Mouse (Mus musculus): ENCODE data around the gene Arhgap30. TPM values are rescaled to one million over a fixed set of nuclear protein-coding genes. Genes with fewer than 3 reads are reported as not detected.

The Arhgap30 gene
- total RNA-seq, 2 experiments from 2014 or later = 0.94 to 0.99 TPM

DNA sequence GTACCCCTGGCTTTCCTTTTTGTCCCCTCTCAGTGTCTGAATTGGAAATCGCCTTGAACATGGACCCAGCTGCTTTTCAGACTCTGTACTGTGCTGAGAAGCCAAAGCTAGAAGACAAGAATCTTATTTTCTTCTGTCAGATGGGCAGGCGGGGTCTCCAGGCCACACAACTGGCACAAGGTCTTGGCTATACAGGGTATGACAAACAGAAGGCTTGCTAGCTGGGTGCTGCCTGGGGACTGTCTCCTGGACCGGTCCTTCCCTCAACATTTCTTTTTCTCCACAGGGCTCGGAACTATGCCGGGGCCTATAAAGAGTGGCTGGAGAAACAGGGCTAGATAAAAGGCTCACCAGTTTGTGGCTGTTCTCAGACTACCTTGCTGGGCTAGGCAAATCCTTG is 31.2 kb downstream of the Arhgap30 start:
- intact Hi-C loops (cut with DNase I) = loop anchor here (5.0 to 10.0 kb wide), 2 partner anchors 385 to 768 kb away; no protein-coding TSS in a partner anchor

DNA sequence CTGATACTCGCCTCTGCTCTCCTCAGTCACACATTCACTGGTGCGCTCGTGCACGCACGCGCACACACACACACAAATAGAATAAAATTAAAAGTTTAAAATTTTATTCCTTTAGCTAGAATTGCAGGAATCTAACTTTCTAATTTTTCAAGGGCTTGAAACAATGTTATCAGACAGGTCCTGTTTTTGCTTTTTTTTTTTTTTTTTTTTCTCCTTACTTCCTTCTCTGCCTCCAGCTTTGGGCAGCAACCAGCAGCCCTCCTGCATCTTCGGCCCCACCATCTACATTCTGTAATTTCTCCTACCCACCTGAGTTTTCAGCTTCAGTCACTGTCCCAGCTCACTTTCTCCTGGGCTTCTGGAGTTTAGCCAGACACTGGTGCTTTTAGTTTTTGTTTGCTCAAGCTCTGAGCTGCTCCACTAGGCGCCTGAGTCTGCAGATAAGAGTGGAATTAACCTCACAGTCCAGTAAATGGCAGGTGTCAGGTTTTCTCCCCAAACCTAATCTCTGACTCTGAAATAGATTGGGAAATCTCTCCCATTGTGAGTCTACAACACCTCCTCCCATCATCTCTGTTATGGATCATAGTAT is 33.8 kb downstream of the Arhgap30 start:
- intact Hi-C loops (cut with DNase I) = no loop called here
- DNase-seq = no peak

More for the DNA sequence above, 31.2 kb downstream of the Arhgap30 start:
- no peak for DNase-seq

DNA sequence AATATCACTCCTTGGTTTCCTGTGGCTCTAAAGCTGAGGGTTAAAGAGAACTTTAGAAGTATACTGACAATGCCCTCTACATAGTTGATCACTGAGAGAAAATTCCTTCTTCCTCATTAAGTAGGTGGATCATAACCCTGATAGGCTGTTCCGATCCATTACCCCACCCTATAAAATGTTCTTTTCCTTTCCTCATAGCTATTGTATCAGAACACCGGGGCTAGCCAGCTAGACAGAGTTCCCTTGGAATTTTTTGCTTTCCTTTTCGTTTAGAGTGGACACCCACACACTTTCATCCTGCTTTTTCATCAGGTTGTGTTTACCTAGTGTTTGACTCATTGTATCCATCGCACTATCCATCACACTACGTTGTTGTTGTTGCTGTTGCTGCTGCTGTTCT is 35.9 kb downstream of the Arhgap30 start:
- no peak for DNase-seq
- intact Hi-C loops (cut with DNase I) = no loop called here

DNA sequence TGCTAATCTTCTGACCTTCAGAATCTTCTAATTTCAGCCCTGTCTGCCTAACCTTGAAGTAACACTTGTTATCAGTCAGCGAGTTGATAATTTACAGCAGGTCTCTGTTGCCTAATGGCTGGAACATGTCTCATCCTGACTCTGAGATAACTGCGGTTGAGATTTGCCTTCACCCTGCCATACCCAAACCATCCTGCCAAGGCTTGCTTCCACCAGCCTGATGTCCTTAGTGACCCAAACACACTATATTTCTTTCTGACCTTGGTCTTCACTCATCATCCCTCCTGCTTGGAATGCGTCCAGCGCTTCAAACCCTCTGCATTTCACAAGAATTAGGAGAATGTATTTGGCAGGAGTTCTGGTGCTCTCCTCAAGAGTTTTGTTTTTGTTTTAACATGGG is 36.4 kb downstream of the Arhgap30 start:
- intact Hi-C loops (cut with DNase I) = no loop called here
- no peak for DNase-seq

DNA sequence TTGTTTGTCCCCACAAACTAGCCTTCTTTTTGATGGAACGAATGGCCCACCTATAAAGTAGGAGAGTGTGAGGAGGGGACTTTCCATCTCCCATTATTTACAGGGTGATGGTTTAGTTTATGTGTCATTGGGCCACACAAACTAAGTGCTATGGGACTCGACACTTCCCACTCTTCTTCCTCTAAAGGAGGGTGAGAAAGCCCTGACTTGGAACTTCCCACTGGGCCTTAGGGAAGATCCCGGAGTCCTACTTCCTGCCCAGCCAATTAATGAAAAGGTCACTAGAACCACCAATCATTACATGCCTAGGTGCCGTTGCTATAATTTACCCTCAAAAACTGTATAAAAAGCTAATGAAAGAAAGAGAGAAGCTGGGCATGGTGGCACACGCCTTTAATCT is 43.4 kb downstream of the Arhgap30 start:
- intact Hi-C loops (cut with DNase I) = no loop called here
- no peak for DNase-seq

DNA sequence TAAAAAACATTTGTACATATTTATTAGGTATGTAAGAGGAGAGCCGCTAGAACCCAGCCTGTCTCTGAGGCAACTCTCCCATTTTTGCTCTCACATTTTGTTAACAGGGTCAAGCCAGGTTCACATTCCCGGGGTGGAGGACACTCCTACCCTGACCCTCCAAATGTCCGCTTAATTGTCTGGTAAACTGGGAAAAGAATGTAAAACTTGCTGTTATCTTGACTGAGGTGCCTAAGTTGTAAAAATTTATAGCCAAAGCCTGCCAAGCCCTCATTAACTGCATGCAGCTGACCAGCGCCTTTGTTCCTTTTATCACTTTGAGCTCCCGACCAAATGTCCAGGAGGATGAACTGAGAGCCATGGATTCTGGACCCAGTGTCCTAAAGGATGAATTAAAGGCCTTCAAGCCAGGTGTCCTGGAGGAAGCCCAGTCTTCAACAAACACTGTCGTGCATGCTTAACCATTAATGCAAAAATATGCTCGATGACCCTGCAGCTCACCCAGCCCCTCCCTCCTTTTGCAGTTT is 46.6 kb downstream of the Arhgap30 start:
- intact Hi-C loops (cut with DNase I) = no loop called here

DNA sequence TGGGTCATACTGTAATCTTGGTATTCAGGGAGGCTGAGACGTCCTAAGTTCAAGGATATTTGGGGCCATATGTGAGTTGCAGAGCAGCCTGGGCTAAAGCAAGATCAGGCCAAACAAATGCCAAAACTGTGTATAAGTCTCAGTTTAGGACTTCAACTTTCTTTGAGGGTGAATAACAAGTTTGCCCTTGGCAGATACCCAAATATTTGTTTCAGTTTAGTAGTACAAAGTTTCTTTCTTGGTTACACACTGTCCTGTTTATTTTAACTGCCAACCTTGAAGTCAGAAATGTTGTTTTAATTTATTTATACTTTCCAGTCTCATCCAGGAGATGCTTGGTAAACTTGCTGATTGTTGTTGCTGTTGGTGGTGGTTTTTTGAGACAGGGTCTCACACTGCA is 47.2 kb downstream of the Arhgap30 start:
- no peak for DNase-seq
- intact Hi-C loops (cut with DNase I) = no loop called here

More for the DNA sequence above, 46.6 kb downstream of the Arhgap30 start:
- no peak for DNase-seq

DNA sequence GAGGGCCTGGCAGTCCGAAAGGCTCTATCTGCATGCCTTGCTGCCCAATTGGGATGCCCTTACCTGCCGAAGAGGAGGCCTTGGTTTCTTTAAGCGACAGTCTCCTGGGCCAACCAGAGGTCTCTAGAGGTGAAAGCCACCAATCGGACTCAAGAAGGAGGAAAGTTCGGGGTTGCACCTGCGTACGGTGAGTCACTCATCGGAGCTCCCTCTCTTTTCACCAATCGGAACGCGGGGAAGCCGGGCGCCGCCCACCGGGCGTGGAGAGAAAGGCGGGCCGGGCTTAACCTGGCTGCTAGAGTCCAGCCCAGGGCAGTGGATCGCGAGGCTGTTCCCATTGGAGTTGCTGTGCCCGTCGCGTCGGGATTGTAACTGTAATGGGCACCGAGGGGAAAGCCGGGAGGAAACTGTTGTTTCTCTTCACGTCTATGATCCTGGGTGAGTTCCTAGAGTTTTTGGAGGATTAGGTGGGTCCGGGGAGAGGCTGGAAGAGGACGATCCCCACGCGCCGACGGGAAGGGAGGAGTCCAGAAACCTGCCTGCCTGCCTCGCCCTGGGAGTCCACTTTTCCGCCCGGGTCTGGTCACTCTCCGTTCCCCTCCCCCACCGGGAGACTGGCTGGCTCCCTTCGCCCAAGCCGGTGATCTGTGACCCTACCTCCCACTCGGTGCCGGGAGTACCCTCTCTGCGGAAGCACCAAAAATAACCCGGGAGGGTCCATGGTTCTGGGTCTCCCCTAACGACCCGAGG is 48.7 kb downstream of the Arhgap30 start, which contains the start of gene F11r:
Gene F11r (plus strand): TSS at position 272 of the 750 bp plus-strand sequence.
- DNase-seq = peak; percentile 40 to 49
- intact Hi-C loops (cut with DNase I) = no loop called here

DNA sequence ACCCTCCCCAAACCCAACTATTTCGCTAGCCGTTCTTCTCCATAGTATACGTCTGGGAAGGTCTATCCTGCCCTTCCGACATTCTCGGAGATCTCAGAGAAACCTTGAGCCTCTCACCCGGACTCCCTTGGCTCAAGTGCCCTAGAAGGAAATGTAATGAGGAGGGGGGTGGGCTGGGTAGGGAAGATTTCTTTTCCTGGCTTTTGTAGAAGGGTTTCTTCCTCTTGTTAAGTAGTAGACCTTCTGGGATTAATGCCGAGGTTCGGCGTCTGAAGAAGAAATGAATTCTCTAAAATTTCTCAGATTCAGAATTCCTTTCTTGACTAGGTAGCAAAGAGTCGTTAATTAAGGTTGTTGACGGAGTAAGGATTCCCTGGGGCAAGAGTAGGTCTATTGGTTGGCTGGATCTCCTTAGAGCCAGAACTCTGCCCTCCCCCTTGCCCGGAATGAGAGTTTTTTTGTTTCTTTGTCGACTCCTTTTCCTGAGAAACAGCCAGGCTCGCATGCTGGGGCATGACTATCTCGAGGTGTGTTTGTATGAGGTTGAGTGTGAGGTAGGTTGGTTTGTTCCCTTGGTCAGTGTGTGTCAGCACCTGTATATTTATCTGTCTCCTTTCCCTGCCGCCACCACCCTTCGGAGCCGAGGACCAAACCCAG is 49.4 kb downstream of the Arhgap30 start:
- intact Hi-C loops (cut with DNase I) = no loop called here
- no peak for DNase-seq

DNA sequence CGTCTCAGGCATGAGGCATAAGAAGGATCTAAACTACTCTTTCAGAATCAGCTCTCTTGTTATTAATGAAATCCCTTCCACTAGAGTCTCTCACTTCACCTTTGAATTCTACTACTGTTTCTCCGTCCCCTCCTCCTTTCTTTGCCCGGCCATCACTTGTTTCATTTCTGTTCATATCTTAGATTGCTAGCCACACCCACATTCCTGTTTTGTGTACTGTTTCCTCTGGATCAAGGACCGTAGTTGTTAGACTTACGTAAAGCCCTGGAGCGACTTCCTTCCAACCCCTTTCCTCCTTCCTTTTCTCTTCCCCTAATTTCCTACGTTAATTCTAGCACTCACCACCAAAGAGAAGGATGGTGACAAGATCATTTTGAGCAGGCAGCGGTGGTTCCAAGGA is 50.3 kb downstream of the Arhgap30 start:
- no peak for DNase-seq
- intact Hi-C loops (cut with DNase I) = no loop called here

DNA sequence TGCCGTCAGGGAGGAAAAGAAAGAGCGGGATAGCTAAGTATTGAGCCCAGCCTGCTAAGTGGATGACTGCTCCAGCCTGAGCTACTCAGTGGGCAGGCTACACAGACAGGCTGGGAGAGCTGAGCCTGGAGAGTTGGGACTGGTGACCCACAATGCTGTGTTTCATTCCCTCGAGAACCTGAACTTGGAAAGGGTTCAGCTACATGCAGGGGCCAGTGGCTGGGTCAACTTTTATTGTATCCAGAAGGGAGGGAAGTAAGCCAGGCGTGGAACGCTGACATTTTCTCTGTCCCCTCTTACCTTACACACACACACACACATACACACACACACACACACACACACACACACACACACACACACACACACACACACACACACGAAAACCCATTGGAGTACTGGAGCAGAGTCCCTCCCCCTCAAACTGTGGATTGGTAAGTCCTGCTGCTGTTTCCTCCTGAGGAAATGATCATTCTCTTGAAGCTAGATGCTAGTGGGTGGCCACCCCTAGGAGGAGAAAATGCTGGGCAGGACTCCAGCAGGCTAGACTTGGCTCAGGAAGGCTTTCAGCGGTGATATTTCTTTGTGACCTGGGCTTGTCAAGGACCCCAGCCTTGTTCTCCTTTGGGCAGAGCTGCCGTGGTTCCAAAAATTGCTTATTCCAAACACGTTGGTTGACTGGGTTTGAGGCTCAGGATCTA is 51.4 kb downstream of the Arhgap30 start:
- intact Hi-C loops (cut with DNase I) = no loop called here
- peak; percentile 40 for DNase-seq

DNA sequence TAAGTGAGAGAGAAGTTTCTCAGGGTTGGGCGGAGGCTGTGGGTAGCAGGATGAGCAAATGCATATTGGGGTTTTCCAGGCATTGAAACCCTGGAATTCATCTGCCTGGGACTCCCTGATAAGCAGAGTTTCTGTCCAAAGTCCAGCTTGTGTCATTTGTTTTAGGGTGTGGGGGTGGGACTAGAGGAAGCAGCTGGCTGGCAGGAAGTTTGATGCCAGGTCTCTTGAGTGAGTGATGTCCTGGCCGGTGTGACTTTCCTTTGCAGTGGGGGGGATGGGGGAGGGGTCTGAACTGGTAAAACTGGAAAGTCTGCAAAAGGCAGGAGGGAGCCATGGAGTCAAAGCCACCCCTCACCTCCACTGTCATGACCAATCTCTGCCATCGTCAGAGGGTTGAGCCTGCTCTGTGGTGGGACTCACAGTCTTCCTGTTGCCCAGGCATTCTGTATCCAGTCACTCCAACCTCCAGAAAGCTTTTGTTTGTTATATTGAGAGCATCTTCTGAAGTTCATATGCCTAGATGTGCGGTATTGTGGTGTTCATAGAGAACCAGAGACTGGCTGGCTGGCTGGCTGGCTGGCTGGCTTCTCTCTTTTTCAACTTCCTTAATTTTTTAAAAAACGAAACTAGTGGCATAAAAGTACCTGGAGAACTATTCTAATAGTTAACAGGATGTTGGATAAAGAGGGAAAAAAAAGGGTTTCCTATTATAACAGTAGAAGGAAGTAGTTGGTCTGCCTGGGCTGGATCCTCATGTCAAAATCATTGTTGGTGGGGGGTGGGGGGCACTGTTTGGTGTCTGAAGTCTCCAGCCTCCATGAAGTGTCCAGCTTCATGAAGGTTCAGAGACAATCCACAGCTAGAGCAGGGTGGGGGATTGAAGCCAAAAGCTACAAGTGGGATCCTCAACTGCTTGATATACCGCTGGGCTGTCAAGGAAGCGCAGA is 53.0 kb downstream of the Arhgap30 start:
- no peak for DNase-seq
- intact Hi-C loops (cut with DNase I) = no loop called here

DNA sequence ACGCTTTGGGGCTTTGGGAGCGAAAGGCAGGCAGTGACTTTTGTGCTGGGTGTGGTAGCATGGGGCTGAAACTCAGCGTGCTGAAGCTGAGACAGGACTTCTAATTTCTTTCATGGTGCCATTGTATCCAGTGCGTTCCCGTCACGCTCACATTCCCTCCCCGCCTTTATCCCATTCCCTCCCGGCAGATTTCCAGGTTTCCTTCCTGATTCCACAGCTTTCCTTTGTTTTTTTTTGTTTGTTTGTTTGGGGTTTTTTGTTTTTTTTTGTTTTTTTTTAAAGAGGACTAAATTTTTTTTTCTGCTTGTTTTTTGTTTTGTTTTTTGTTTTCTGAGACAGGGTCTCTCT is 53.6 kb downstream of the Arhgap30 start:
- intact Hi-C loops (cut with DNase I) = no loop called here

DNA sequence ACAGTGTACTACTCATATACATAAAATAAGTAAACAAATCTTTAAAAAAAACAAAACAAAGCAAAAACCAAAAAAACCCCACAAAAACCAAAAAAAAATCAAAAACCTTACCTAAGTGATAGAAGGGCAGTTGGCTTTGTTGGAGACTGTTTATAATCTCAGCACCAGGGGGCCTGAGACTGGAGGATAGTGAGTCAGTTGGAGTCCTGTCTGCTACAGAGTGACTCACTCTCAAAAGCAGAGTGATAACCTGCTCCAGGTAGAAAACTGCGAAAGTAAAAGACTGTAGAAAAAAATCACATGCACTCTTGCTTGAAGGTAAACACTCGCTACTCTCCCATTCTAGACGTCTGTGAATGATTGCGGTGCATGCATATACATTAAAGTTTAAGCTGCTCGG is 56.3 kb downstream of the Arhgap30 start:
- intact Hi-C loops (cut with DNase I) = no loop called here
- DNase-seq = no peak

More for the DNA sequence above, 53.6 kb downstream of the Arhgap30 start:
- DNase-seq = no peak

DNA sequence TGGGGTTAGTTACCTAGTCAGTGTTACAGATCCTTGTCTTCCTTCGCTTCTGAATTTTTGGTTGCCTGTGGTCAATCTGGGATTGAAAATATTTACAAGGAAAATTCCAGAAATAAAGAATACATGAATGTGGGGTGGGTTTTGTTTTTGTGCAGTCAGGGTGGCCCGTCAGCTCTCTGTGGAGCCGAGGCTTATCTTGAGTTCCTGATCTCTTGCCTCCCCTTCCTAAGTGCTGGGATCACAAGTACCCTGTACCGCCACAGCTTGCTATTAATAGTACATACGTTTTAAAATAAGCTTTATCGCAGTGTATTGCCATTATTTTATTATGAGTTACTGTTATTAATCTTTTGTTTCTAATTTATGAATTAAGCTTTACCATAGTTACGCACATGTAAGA is 58.1 kb downstream of the Arhgap30 start:
- intact Hi-C loops (cut with DNase I) = no loop called here
- no peak for DNase-seq

DNA sequence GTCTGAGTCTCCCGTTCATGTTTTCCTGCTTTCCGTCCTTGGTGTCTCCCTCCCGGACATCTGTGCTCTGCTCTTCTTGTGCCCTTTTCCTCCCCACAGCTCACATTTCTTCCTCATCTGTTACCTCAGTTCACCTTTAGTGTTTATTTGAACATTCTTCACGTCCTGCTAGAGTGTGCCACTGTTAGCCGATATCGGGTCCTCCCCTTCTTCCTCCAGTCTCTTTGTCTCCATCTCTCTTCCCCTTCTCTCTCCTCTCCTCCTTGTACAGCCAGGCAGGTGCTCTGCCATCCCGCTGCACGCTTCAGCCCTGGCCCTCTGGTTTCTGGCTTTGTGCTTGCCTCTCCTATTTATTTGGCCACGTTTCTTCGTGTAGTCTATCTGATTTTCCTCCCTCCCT is 58.9 kb downstream of the Arhgap30 start:
- DNase-seq = no peak
- intact Hi-C loops (cut with DNase I) = no loop called here

DNA sequence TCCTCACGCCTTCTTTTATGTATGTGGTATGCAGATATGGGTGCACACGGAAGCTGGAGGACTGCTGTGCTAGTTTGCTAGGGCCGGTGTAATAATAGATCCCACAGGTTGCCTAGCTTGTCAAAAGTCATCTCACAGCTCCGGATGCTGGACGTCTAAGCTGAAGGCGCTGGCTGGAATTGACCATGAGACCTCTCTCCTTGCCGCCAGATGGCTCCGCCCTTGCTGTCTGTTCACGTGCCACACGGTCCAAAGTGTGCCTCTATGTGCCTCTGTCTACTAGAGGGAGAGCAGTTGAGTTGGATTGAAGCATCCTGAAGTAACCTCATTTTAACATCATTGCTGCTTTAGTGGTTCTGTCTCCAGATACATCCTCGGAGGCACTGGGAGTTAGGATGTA is 61.3 kb downstream of the Arhgap30 start:
- DNase-seq = no peak
- intact Hi-C loops (cut with DNase I) = no loop called here

DNA sequence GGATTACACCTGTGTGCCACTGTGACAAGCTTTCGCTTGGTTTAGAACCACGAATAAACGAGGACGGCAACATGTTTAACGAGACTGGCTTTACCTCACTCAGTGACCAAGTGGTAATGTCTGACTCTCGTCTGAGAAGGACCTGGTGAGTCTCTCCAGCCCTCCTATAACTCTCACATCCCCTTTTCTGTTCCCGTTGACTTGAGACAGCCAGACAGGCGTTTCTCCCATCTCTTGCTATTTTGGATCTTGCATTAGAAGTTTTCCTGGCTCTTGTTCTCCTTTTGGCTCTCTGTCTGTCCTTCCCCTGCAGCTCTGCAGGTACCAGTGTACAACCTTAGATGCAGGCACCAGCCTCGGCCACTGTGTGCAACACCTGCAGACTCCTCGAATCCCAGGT is 62.2 kb downstream of the Arhgap30 start:
- intact Hi-C loops (cut with DNase I) = no loop called here

DNA sequence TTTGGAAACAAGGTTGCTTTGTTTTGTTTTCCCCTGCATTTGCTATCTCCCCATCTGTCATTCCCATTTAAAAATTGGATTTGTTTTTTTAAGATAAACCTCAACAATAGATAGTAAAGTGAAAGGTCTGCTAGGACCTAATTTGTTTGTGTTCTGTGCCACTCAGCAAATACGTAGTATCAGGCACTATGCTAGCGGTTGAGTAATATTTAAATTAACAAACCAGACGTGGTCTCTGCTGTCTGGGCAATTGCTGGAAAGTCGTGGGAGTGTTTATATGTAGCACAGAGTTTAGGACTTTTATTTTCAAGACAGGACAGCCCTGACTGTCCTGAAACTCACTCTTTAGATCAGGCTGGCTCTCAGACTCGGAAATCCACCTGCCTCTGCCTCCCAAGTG is 63.8 kb downstream of the Arhgap30 start:
- no peak for DNase-seq
- intact Hi-C loops (cut with DNase I) = no loop called here

More for the DNA sequence above, 62.2 kb downstream of the Arhgap30 start:
- no peak for DNase-seq

DNA sequence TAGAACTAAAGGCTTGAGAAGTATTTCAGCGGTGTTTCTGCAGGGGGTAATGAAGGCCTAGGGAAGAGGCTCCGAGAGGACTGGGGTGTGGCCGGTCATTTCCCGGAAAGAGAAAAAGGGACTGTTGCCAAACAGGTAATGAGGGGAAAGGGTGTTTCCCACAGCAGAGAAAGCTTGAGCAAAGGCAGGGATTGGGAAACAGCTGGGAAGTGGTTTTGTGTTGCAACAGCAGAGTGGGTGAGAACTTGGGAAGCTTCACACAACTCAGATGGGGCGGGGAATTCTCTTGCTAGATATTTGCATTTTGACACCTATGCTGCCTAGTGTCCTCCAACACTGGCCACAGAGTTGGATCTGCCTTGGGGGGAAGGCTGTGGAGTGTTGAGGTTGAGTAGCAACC is 64.2 kb downstream of the Arhgap30 start:
- no peak for DNase-seq
- intact Hi-C loops (cut with DNase I) = no loop called here

Measured in gastrocnemius, postnatal 36 days (tissue).